Mouse (Mus musculus): ENCODE measurements around the gene Esp22. TPM values are rescaled to one million over a fixed set of nuclear protein-coding genes. Genes with fewer than 3 reads are reported as not detected.

The Esp22 gene
- polyA plus RNA-seq (2012) = not detected in 2 replicates

DNA sequence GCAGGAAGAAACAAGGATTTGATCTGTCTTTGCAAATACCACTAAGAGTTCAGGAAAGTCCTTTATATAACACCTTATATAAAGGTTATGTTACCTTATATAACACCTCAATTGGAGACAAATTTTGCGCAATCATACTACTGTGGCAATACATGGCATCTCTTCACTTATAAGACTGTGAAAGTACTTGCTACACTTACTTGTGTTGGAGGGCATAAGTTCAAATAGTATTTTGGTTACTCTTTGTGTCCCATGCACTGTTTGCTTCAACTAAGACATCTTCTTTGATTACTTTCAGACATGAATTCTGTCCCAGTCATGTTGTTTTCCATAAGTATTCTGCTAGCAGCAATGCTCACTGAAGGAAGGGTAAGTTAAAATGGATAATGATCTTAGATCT, at the start of gene Esp22:
Esp22 (plus strand) TSS at position 301 of the 400 bp plus-strand sequence.

DNA sequence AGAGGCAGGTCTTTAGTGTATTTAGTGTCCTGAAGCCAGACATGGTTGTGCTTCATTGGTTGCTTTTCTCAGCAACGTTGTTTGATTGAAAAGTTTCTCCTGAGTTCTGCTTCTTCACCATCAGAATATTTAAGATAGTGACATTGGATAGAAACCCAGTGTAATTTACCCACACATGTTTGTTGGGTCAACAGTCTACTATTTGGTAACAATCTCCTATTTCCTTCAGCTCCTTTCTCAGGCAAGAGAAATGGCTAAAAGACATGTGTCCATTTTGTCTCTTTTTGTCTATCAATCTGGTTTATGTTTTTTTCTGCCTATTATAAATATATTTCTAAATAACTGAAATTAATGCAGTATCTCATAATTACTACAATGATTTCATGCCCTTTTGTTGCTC, 18.2 kb upstream of the Esp22 start, which contains the start of gene Esp23:
Esp23 (minus strand) TSS at position 101 of the 400 bp plus-strand sequence.

Other genes with a start within 250 kb of the Esp22 start
- not detected in 2 replicates for gene Esp24, start 58.6 kb upstream of the Esp22 start, polyA plus RNA-seq (2012)
- not detected in 2 replicates for gene Gm21903, start 52.0 kb upstream of the Esp22 start, polyA plus RNA-seq (2012)
- not detected in 2 replicates for gene Esp23, start 18.3 kb upstream of the Esp22 start, polyA plus RNA-seq (2012)